Mouse (Mus musculus) forebrain, embryonic 11.5 days (tissue): ENCODE measurements around the gene Igdcc4. TPM values are rescaled to one million over a fixed set of nuclear protein-coding genes. Genes with fewer than 3 reads are reported as not detected.

ENCODE experiments used
- ATAC-seq: fragments of 200-750 bp; cut with Nextera tagmentation; replicated peaks from 2 replicates; pipeline ENCODE4 v1.8.0; 2017; ENCODE audit warnings: moderate TSS enrichment; ENCODE audit not compliant: low FRiP score
- DNase-seq: peaks from one replicate; pipeline ENCODE4 v3.0.0-alpha.2; 2017; ENCODE audit warnings: low spot score
- H3K27ac ChIP-seq: fragments of 300-500 bp; sonication (generic); 2 replicates; pipeline ENCODE4 v1.5.1; 2014; ENCODE audit warnings: low read depth, low read length
- H3K27me3 ChIP-seq: fragments of 300-500 bp; sonication (generic); 2 replicates; pipeline ENCODE4 v1.6.1; 2014; ENCODE audit warnings: mild to moderate bottlenecking, low read length, mixed read lengths; ENCODE audit not compliant: control insufficient read depth, insufficient read depth
- H3K36me3 ChIP-seq: fragments of 300-500 bp; sonication (generic); 2 replicates; pipeline ENCODE4 v1.6.1; 2014; ENCODE audit warnings: mild to moderate bottlenecking, low read length, moderate library complexity, mixed read lengths; ENCODE audit not compliant: control insufficient read depth, insufficient read depth
- H3K4me1 ChIP-seq: fragments of 300-500 bp; sonication (generic); replicated peaks from 2 replicates; pipeline ENCODE4 v1.6.1; 2014; ENCODE audit warnings: low read length, mixed read lengths; ENCODE audit not compliant: control insufficient read depth, insufficient read depth
- H3K4me2 ChIP-seq: fragments of 300-500 bp; sonication (generic); 2 replicates; pipeline ENCODE4 v1.6.1; 2014; ENCODE audit warnings: low read depth, mild to moderate bottlenecking, low read length, moderate library complexity, mixed read lengths; ENCODE audit not compliant: severe bottlenecking
- H3K4me3 ChIP-seq: fragments of 300-500 bp; sonication (generic); 2 replicates; pipeline ENCODE4 v1.5.1; 2014; ENCODE audit warnings: low read depth, low read length
- H3K9ac ChIP-seq: fragments of 300-500 bp; sonication (generic); 2 replicates; pipeline ENCODE4 v1.6.1; 2014; ENCODE audit warnings: low read length
- H3K9me3 ChIP-seq: fragments of 300-500 bp; sonication (generic); 2 replicates; pipeline ENCODE4 v1.6.1; 2016; ENCODE audit warnings: low read length, mixed read lengths; ENCODE audit not compliant: control insufficient read depth
- WGBS: fragments of 180-500 bp; shearing (Covaris S2); extraction: QIAGEN DNeasy Blood & Tissue Kit; methylation state at CpG from one replicate; pipeline ENCODE4 v1.1.7; 2014; 5-methylcytosine and 5-hydroxymethylcytosine counted together
- polyA plus RNA-seq: library from polyadenylated mRNA; unstranded; fragments of >200 nt; fragmentation: Nextera tagmentation; extraction: Ambion mirVana; gene quantifications from 2 replicates; pipeline ENCODE4 v1.2.1, GENCODE M21; 2014

Igdcc4 gene
- polyA plus RNA-seq, 1 experiment from 2014 or later: 14.9 TPM

- H3K9ac ChIP-seq: peak within 1 kb of the TSS; percentile 99
- under 1% methylated on average over 40 of the region's 48 CpGs for WGBS
- peaks cover 22% of the 10 kb centered on the region; the same call in 1 of the 2 replicates for H3K4me1 ChIP-seq
- H3K36me3 ChIP-seq: peaks cover 8% of the 10 kb centered on the region
- H3K27ac ChIP-seq: peak within 1 kb of the TSS; percentile 95
- H3K9me3 ChIP-seq: no peaks in the 10 kb centered on the region
- H3K27me3 ChIP-seq: no peaks in the 10 kb centered on the region
- ATAC-seq (peak; percentile 81), DNase-seq (peak; percentile 94)
- peak within 1 kb of the TSS; percentile 83 for H3K4me2 ChIP-seq
- peak within 1 kb of the TSS; percentile 97 for H3K4me3 ChIP-seq
Observed at GRCm38 (mm10) chr9:65140936-65141305, 39.6 kb downstream of the Igdcc4 start, which contains the start of gene Igdcc3. TSS of gene Igdcc3 (plus strand) at chr9:65141189.

- Histone ChIP-seq H3K9me3 (no peaks in the 10 kb centered on the region), H3K9ac (peak overlapping the region; percentile 99), H3K4me1 (peaks cover 22% of the 10 kb centered on the region; the same call in 1 of the 2 replicates), H3K4me3 (peak overlapping the region; percentile 97), H3K27ac (peak overlapping the region; percentile 95), H3K27me3 (no peaks in the 10 kb centered on the region), H3K4me2 (peak overlapping the region; percentile 83), H3K36me3 (peaks cover 8% of the 10 kb centered on the region)
- DNase-seq: peak; percentile 85
- peak; percentile 57 for ATAC-seq
- WGBS: under 1% methylated on average over 70 of the region's 73 CpGs
Observed at GRCm38 (mm10) chr9:65141306-65141975, 40.2 kb downstream of the Igdcc4 start.

DNA sequence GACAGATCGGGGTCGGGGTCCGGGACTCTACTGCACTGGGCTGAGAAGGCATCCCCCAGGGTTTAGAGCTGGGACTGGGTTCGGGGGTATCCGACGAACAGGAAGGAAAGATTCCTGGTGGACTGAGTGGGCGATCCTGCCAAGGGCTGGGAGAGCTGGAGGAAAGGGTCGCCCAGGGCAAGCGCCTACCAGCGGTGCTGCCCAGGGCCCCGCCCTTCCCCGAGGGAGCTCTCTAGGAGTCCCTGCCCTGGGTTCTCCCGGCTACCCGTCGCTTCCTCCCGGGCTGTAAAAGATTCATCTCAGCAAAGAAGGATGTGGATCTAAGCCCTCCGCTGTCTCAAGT lies 40.7 kb downstream of the Igdcc4 start:
- H3K9ac ChIP-seq: peak overlapping the region; percentile 99
- H3K4me2 ChIP-seq: peak overlapping the region; percentile 83
- no peaks in the 10 kb centered on the region for H3K9me3 ChIP-seq
- peak overlapping the region; percentile 97 for H3K4me3 ChIP-seq
- under 1% methylated on average over 17 of the region's 17 CpGs for WGBS
- no peaks in the 10 kb centered on the region for H3K27me3 ChIP-seq
- peak overlapping the region; percentile 95 for H3K27ac ChIP-seq
- peak; percentile 68 for ATAC-seq
- H3K4me1 ChIP-seq: peaks cover 24% of the 10 kb centered on the region; the same call in 1 of the 2 replicates
- peak; percentile 78 for DNase-seq
- H3K36me3 ChIP-seq: peaks cover 12% of the 10 kb centered on the region

DNA sequence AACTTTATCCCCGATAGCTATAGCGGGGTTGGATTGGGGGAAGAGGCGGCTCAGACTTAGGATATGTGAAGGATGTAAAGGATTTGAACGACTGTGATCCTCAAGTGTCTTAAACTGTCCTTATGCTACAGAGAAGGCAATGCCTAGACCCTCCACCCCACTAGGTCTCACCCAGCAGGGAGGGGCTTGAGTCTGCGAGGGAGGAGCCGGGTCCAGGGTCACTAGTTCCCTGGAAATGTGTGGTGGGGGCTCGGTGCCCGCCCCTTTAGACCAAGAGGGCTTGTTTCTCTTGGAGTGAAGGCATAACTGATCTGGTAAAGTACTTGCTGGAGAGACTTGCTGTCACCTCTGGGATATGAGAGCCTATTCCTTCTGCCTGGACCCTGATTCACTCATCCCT lies 41.1 kb downstream of the Igdcc4 start:
- peak; percentile 49; the same call in 1 of the 2 replicates for ATAC-seq
- WGBS: under 1% methylated on average over 8 of the region's 8 CpGs
- Histone ChIP-seq H3K9me3 (no peaks in the 10 kb centered on the region), H3K4me2 (peak overlapping the region; percentile 83), H3K27ac (peak overlapping the region; percentile 95), H3K36me3 (peaks cover 14% of the 10 kb centered on the region), H3K4me3 (peak overlapping the region; percentile 97), H3K4me1 (peaks cover 24% of the 10 kb centered on the region; the same call in 1 of the 2 replicates), H3K9ac (peak overlapping the region; percentile 99), H3K27me3 (no peaks in the 10 kb centered on the region)
- DNase-seq: peak; percentile 76

GRCm38 (mm10) chr9:65146001-65146400 lies 44.7 kb downstream of the Igdcc4 start:
- WGBS: 50% methylated on average over 5 of the region's 5 CpGs
- no peak overlapping the region for H3K4me2 ChIP-seq
- ATAC-seq (no peak), DNase-seq (no peak)
- H3K27me3 ChIP-seq: no peaks in the 10 kb centered on the region
- no peak overlapping the region for H3K27ac ChIP-seq
- peaks cover 16% of the 10 kb centered on the region; the same call in 1 of the 2 replicates for H3K4me1 ChIP-seq
- H3K9me3 ChIP-seq: no peaks in the 10 kb centered on the region
- peaks cover 22% of the 10 kb centered on the region for H3K36me3 ChIP-seq
- H3K4me3 ChIP-seq: no peak overlapping the region
- H3K9ac ChIP-seq: no peak overlapping the region

GRCm38 (mm10) chr9:65148507-65148906 lies 47.2 kb downstream of the Igdcc4 start:
- no peak for ATAC-seq
- Histone ChIP-seq H3K9ac (no peak overlapping the region), H3K4me3 (no peak overlapping the region), H3K27ac (no peak overlapping the region), H3K27me3 (no peaks in the 10 kb centered on the region), H3K4me2 (no peak overlapping the region), H3K36me3 (peaks cover 21% of the 10 kb centered on the region), H3K4me1 (peaks cover 23% of the 10 kb centered on the region), H3K9me3 (no peaks in the 10 kb centered on the region)
- 83% methylated on average over 7 of the region's 7 CpGs for WGBS
- no peak for DNase-seq

DNA sequence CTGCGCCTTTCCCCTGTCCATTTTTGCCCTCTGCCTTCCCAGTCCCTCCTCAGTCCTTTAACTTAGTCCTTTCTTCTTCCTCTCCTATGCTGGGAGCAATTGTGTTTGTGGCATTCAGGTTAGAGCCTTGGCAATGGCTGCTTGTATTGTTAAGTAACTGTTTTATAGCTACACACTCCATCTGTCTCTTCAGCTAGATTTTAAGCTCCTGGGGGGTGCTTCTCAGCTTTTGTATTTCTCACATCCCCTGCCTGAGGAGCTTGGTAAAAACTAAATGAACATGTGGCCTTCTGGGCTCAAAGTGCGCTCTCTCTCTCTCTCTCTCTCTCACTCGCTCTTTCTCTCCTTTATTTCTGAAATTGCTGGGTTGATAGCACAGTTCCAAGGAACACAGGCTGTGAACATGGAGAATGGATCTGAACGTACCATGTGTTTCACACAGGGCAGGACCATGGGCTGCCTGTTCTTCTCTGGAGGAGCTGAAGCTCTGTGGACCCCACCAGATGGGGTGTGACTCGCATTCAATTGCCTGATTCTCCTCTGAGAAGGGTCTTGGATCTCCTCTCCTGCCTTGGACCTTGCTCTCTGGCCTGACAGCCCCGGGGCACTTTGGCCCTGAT lies 51.5 kb downstream of the Igdcc4 start:
- peaks cover 9% of the 10 kb centered on the region for H3K36me3 ChIP-seq
- no peak overlapping the region for H3K4me3 ChIP-seq
- no peak for DNase-seq
- H3K9ac ChIP-seq: peak overlapping the region; percentile 32
- peak overlapping the region; percentile 27; the same call in 1 of the 2 replicates for H3K4me2 ChIP-seq
- peak; percentile 69 for ATAC-seq
- WGBS: 17% methylated on average over 6 of the region's 6 CpGs
- H3K9me3 ChIP-seq: no peaks in the 10 kb centered on the region
- H3K4me1 ChIP-seq: peaks cover 45% of the 10 kb centered on the region
- H3K27ac ChIP-seq: peak overlapping the region; percentile 96
- H3K27me3 ChIP-seq: no peaks in the 10 kb centered on the region

DNA sequence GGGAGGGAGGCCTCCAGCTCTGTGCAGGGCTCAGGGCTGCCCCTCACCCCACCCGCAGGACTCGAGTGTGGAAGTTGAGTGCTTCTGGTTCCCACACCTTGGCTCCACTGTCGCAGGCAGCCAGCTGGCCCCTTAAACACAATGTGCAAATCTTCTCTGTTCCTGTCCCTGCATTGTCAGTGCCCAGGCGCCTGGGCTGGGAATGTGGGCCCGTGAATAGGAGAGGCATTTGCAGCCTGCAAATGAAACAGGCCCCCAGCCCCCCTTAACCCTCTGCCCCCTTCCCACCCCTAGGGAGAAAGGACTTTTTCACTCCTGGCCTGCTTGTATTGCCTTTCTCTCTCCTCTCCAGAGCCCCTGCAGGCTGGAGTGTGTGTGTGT lies 52.0 kb downstream of the Igdcc4 start:
- peak overlapping the region; percentile 96 for H3K27ac ChIP-seq
- H3K36me3 ChIP-seq: peaks cover 6% of the 10 kb centered on the region; the same call in 1 of the 2 replicates
- peaks cover 45% of the 10 kb centered on the region for H3K4me1 ChIP-seq
- 1% methylated on average over 5 of the region's 5 CpGs for WGBS
- no peaks in the 10 kb centered on the region for H3K9me3 ChIP-seq
- peak overlapping the region; percentile 27; the same call in 1 of the 2 replicates for H3K4me2 ChIP-seq
- peak; percentile 80 for DNase-seq
- peak; percentile 83 for ATAC-seq
- no peak overlapping the region for H3K4me3 ChIP-seq
- H3K9ac ChIP-seq: peak overlapping the region; percentile 32
- H3K27me3 ChIP-seq: no peaks in the 10 kb centered on the region
